Mouse (Mus musculus) small intestine, adult 2 months (tissue): Measurements from ENCODE around the gene Pnpla2.

Experiments
- CTCF ChIP-seq: fragments of 200-500 bp; IDR thresholded peaks from 2 replicates; pipeline ENCODE4 v1.5.1; 2012; ENCODE audit warnings: low read depth, mild to moderate bottlenecking, control low read depth, inconsistent platforms, low read length, moderate library complexity, mixed read lengths; ENCODE audit not compliant: insufficient replicate concordance, insufficient read length; ENCODE audit errors: extremely low read depth
- POLR2A ChIP-seq: fragments of 200-500 bp; IDR thresholded peaks from 2 replicates; pipeline ENCODE4 v1.6.1; 2012; ENCODE audit warnings: low read depth, mild to moderate bottlenecking, control low read depth, inconsistent platforms, low read length, moderate library complexity

GRCm38 (mm10) chr7:141410631-141411030, 44.4 kb upstream of the Pnpla2 start:
- TF ChIP-seq CTCF, result no peak
- no peak for TF ChIP-seq POLR2A
